Mouse (Mus musculus) lung, postnatal 0 days (tissue): ENCODE measurements around the gene Arhgap17. TPM values are rescaled to one million over a fixed set of nuclear protein-coding genes. Genes with fewer than 3 reads are reported as not detected.

Experiments used
- ATAC-seq: fragments of 200-750 bp; cut with Nextera tagmentation; 2 replicates; pipeline ENCODE4 v1.8.0; 2017; ENCODE audit warnings: moderate library complexity
- DNase-seq: peaks from one replicate; pipeline ENCODE4 v3.0.0-alpha.2; 2016; ENCODE audit warnings: low spot score
- H3K27ac ChIP-seq: fragments of 300-500 bp; sonication (generic); 2 replicates; pipeline ENCODE4 v1.5.1; 2014; ENCODE audit warnings: antibody characterized with exemption, mild to moderate bottlenecking, low read length, mixed read lengths
- H3K27me3 ChIP-seq: fragments of 300-500 bp; sonication (generic); replicated peaks from 2 replicates; pipeline ENCODE4 v1.6.1; 2014; ENCODE audit warnings: low read length, mixed read lengths; ENCODE audit not compliant: insufficient read depth
- H3K36me3 ChIP-seq: fragments of 300-500 bp; sonication (generic); 2 replicates; pipeline ENCODE4 v1.6.1; 2014; ENCODE audit warnings: low read length, mixed read lengths; ENCODE audit not compliant: insufficient read depth
- H3K4me1 ChIP-seq: fragments of 300-500 bp; sonication (generic); 2 replicates; pipeline ENCODE4 v1.6.1; 2014; ENCODE audit warnings: antibody characterized with exemption, low read depth, low read length, mixed read lengths; ENCODE audit not compliant: insufficient read depth
- H3K4me2 ChIP-seq: fragments of 300-500 bp; sonication (generic); replicated peaks from 2 replicates; pipeline ENCODE4 v1.6.1; 2014; ENCODE audit warnings: low read depth, mild to moderate bottlenecking, low read length, moderate library complexity, mixed read lengths
- H3K4me3 ChIP-seq: fragments of 300-500 bp; sonication (generic); 2 replicates; pipeline ENCODE4 v1.5.1; 2014; ENCODE audit warnings: low read depth, low read length
- H3K9ac ChIP-seq: fragments of 300-500 bp; sonication (generic); replicated peaks from 2 replicates; pipeline ENCODE4 v1.6.1; 2014; ENCODE audit warnings: low read depth, mild to moderate bottlenecking
- H3K9me3 ChIP-seq: fragments of 300-500 bp; sonication (generic); 2 replicates; pipeline ENCODE4 v1.6.1; 2016; ENCODE audit warnings: low read length, mixed read lengths
- CTCF ChIP-seq: IDR thresholded peaks from 2 replicates; pipeline ENCODE4 v1.5.1; 2016; ENCODE audit warnings: antibody characterized with exemption, mild to moderate bottlenecking
- EP300 ChIP-seq: IDR thresholded peaks from 2 replicates; pipeline ENCODE4 v1.6.1; 2016; ENCODE audit warnings: antibody characterized with exemption, mild to moderate bottlenecking, control low read depth
- WGBS: fragments of 180-500 bp; shearing (Covaris S2); extraction: QIAGEN DNeasy Blood & Tissue Kit; methylation state at CpG from one replicate; pipeline ENCODE4 v1.1.7; 2014; 5-methylcytosine and 5-hydroxymethylcytosine counted together
- polyA plus RNA-seq: library from polyadenylated mRNA; unstranded; fragments of >200 nt; fragmentation: Nextera tagmentation; extraction: Ambion mirVana; gene quantifications from 2 replicates; pipeline ENCODE4 v1.2.1, GENCODE M21; 2015

Arhgap17 gene
- polyA plus RNA-seq, 1 experiment from 2014 or later, result 14.5 TPM

DNA sequence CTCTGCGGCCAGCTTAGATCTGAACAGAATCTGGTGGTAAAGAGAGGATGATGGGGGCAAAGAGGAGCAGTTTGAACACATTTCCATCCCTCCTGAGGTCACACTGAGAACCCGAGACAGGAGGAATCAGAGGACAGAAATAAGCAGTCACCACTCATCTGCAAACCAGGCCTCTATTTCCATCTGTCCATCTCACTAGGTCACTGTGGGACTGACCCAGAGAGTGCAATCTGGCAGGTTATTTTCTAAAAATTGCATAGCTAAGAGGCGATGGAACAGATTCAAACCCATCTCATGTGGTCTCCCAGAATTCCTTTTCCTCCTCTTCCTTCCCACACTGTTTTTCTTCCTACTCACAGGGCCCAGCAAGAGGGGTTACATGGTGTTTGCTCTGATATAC is 81.8 kb downstream of the Arhgap17 start:
- Histone ChIP-seq H3K36me3 (peaks cover 35% of the 10 kb centered on the region), H3K4me3 (no peak overlapping the region), H3K4me1 (no peaks in the 10 kb centered on the region), H3K9ac (no peak overlapping the region), H3K27ac (no peak overlapping the region), H3K9me3 (no peaks in the 10 kb centered on the region), H3K4me2 (no peak overlapping the region), H3K27me3 (no peaks in the 10 kb centered on the region)
- DNase-seq (no peak), ATAC-seq (no peak)
- TF ChIP-seq EP300, result no peak
- no peak for TF ChIP-seq CTCF
- WGBS, result 91% methylated on average over 3 of the region's 3 CpGs

DNA sequence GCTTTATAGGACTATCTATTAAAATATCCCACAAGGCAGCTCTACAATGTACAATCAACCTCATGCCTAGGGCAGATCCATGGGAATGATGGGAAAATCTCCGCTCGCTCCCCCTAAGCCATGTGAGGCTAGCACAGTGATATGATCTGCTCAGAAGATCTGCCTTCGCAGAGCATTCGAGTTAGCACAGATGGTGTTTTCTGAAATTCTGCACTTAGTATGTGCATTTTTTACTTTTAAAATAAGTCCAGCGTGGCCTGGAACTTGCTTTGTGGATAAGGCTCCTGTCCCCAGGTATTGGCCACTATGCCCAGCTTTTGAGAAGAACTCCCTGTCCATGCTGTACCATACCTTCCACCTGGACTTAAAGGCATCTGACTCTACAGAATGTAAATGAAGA is 83.8 kb downstream of the Arhgap17 start:
- H3K9ac ChIP-seq, result no peak overlapping the region
- ATAC-seq (no peak), DNase-seq (no peak)
- no peaks in the 10 kb centered on the region for H3K9me3 ChIP-seq
- H3K4me1 ChIP-seq, result no peaks in the 10 kb centered on the region
- H3K4me2 ChIP-seq, result no peak overlapping the region
- no peak overlapping the region for H3K27ac ChIP-seq
- H3K36me3 ChIP-seq, result peaks cover 29% of the 10 kb centered on the region
- H3K27me3 ChIP-seq, result no peaks in the 10 kb centered on the region
- no peak overlapping the region for H3K4me3 ChIP-seq
- TF ChIP-seq EP300 (no peak), CTCF (no peak)
- 96% methylated on average over 5 of the region's 5 CpGs for WGBS

DNA sequence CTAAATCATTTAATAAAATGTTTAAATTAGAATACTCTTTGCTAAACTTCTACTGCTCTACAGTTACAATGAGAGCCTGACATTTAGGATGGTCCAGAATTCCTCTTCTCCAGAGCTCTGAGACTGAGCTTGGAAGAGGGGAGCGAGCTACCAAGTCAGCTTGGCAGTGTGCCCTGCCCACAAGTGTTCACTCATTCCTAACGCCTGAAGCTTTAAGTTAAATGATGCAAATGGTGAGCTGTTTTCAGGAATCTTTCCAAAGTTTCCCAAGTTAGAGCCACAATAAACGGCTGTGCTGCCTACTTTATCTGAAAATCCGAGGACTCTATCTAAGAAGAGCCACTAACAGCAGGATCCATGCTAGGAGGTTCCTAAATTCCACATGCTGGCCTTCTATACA is 85.9 kb downstream of the Arhgap17 start:
- H3K9me3 ChIP-seq, result no peaks in the 10 kb centered on the region
- H3K4me2 ChIP-seq, result no peak overlapping the region
- DNase-seq, result no peak
- no peaks in the 10 kb centered on the region for H3K27me3 ChIP-seq
- H3K4me1 ChIP-seq, result no peaks in the 10 kb centered on the region
- no peak overlapping the region for H3K27ac ChIP-seq
- no peak for ATAC-seq
- no peak overlapping the region for H3K9ac ChIP-seq
- WGBS, result 48% methylated on average over 4 of the region's 4 CpGs
- peaks cover 19% of the 10 kb centered on the region; the same call in 1 of the 2 replicates for H3K36me3 ChIP-seq
- H3K4me3 ChIP-seq, result no peak overlapping the region
- TF ChIP-seq EP300 (no peak), CTCF (no peak)

DNA sequence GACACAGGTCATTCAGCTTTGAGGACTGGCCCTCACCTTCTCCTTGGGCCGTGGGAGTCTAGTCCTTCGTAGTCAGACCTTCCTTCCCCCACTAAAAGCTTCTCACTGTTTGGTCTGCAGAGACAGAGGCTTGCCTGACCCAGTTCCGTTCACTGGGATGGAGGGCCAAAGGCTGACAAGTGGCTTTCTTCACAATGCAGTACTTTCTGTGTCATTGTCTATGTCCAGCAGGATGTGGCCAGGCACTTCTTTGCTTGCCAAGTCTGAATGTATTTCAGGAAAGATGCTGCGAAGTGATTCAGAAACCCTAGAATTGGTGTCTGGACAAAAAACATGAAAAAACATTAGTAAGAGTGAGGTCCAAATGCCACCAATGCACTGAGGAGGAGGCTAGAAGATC is 89.9 kb downstream of the Arhgap17 start:
- Histone ChIP-seq H3K4me3 (no peak overlapping the region), H3K4me2 (no peak overlapping the region), H3K9ac (no peak overlapping the region), H3K9me3 (no peaks in the 10 kb centered on the region), H3K4me1 (no peaks in the 10 kb centered on the region), H3K27ac (no peak overlapping the region), H3K36me3 (peaks cover 6% of the 10 kb centered on the region; the same call in 1 of the 2 replicates), H3K27me3 (no peaks in the 10 kb centered on the region)
- ATAC-seq (no peak), DNase-seq (no peak)
- WGBS, result 91% methylated on average over 4 of the region's 4 CpGs
- TF ChIP-seq EP300 (no peak), CTCF (no peak)

DNA sequence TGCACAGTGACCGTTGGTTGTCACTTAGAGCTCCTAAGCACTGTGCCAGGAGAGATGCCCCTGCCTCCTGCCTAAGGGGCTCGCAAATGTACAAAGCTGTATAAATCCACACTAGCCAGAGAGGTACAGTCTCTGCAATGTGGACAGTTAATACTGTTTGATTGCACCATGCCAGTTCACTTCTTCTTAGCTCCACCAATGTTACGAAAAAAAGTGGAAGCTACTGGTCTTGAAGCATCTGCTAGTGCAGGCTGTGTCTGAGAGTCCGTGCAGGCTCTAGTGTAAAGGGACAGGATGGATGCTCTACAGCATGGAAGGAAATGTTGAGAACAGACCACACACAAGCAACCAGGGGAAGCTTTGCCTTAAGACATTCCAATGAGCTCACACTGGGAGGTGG is 93.1 kb downstream of the Arhgap17 start:
- no peak for DNase-seq
- no peak overlapping the region for H3K27ac ChIP-seq
- H3K4me1 ChIP-seq, result no peaks in the 10 kb centered on the region
- no peaks in the 10 kb centered on the region for H3K27me3 ChIP-seq
- no peak overlapping the region for H3K9ac ChIP-seq
- H3K36me3 ChIP-seq, result no peaks in the 10 kb centered on the region
- TF ChIP-seq EP300, result no peak
- no peak for TF ChIP-seq CTCF
- no peaks in the 10 kb centered on the region for H3K9me3 ChIP-seq
- WGBS, result 84% methylated on average over 4 of the region's 4 CpGs
- no peak overlapping the region for H3K4me3 ChIP-seq
- no peak for ATAC-seq
- H3K4me2 ChIP-seq, result no peak overlapping the region

DNA sequence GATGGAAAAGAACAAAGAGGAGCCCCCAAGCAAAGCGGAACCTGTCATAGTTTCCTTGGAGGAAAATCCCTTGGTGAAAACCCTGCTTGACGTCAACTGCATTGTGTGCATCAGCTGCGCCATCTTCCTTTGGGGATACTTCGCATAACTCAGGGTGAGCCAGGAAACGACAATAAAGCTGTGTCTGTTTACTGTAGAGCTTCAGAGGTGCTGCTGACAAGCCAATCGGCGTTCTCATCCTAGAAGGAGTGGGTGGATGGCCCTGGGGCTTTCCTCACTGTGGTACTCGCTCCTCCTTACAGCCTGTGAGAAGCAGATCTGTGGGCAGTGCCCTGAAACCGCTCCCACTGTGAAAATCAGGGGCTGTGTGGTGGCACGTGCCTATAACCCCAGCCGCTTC is 96.7 kb downstream of the Arhgap17 start:
- no peak overlapping the region for H3K4me3 ChIP-seq
- H3K27me3 ChIP-seq, result no peaks in the 10 kb centered on the region
- no peak overlapping the region for H3K27ac ChIP-seq
- no peaks in the 10 kb centered on the region for H3K9me3 ChIP-seq
- TF ChIP-seq CTCF (no peak), EP300 (no peak)
- DNase-seq, result no peak
- H3K4me1 ChIP-seq, result no peaks in the 10 kb centered on the region
- 55% methylated on average over 11 of the region's 11 CpGs for WGBS
- no peak overlapping the region for H3K9ac ChIP-seq
- H3K36me3 ChIP-seq, result no peaks in the 10 kb centered on the region
- no peak overlapping the region for H3K4me2 ChIP-seq
- ATAC-seq, result no peak

DNA sequence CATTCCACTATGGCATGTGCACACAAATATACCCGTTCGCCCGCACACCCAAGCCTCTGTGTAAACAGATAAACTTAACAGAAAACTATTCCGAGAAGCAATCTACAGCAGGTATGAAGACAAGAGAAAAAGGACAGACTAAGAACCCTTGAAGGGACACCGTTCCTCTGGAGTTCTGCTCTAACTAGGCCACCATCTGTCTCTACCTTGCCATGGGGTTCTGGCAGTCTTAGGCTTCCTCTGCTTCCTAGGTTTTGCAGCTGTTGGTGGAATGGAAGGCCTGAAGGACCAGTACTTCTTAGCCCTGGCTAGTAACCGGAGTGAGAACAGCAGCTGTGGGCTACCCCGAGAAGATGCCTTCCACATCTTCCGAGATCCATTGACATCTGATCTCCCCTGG is 111.6 kb downstream of the Arhgap17 start:
- WGBS, result 64% methylated on average over 8 of the region's 8 CpGs
- TF ChIP-seq EP300 (no peak), CTCF (no peak)
- Histone ChIP-seq H3K9me3 (no peaks in the 10 kb centered on the region), H3K4me3 (no peak overlapping the region), H3K27ac (no peak overlapping the region), H3K36me3 (no peaks in the 10 kb centered on the region), H3K4me1 (no peaks in the 10 kb centered on the region), H3K27me3 (no peaks in the 10 kb centered on the region), H3K9ac (no peak overlapping the region), H3K4me2 (no peak overlapping the region)
- ATAC-seq (no peak), DNase-seq (no peak)
